8 mouse cellular contexts compared by ENCODE assay signal in genomic region chr1:93128710-93129349, GRCm38 (mm10). TPM values are rescaled to one million over a fixed set of nuclear protein-coding genes. Genes with fewer than 3 reads are reported as not detected.
A peak's percentile ranks its signal among the peaks of the same experiment; 100 is the strongest.
DNase-seq lines count a peak whose midpoint lies in the region; ATAC-seq and TF ChIP-seq lines count a peak whose summit lies in the region.
"Had no signal": no experiment of that assay in that cellular context is flagged by ENCODE, and none has a peak within 500 bp of the region (broad histone marks: within the 10 kb centered on the region; RNA-seq: fewer than 3 reads in every experiment).

No protein-coding gene starts in this region.

- H3K79me2 ChIP-seq in C2C12 (ENCODE audit: control insufficient read depth, insufficient read depth): no peaks in the 10 kb centered on the region

- peaks cover 3% of the 10 kb centered on the region for H3K27me3 ChIP-seq in C2C12 (ENCODE audit: control insufficient read depth, insufficient read depth, insufficient read length)
- no peaks in the 10 kb centered on the region for H3K27me3 ChIP-seq in stomach, embryonic 15.5 days (replicated peaks)

- no peaks in the 10 kb centered on the region for H3K9me3 ChIP-seq in stomach, embryonic 15.5 days

- DNase-seq in MN1 (ENCODE audit: low spot score): peak; percentile 82
- DNase-seq in cerebellum, postnatal 10 days: peak; percentile 87 to 89
- DNase-seq in frontal cortex, postnatal 25 days (ENCODE audit: low spot score in 2 of 2): peak; percentile 64 to 69
- DNase-seq in layer of hippocampus, adult 8-10 months (ENCODE audit: low spot score in 2 of 2): peak; percentile 62 to 79
- DNase-seq in lung, postnatal 10 days: peak; percentile 78

- 23% methylated on average over 6 of the region's 6 CpGs for WGBS in stomach, embryonic 15.5 days

- no peaks in the 10 kb centered on the region for H3K36me3 ChIP-seq in C2C12 (ENCODE audit: control insufficient read depth, insufficient read depth)
- no peaks in the 10 kb centered on the region for H3K36me3 ChIP-seq in stomach, embryonic 15.5 days

- no peak overlapping the region for H3K4me2 ChIP-seq in stomach, embryonic 15.5 days

- peak; percentile 53 for TF ChIP-seq CTCF in C2C12 (IDR thresholded peaks at IDR 0.05; ENCODE audit: control insufficient read depth, insufficient read depth, insufficient read length)

- H3K4me1 ChIP-seq in stomach, embryonic 15.5 days: peaks cover 2% of the 10 kb centered on the region

- no peak overlapping the region for H3K27ac ChIP-seq in stomach, embryonic 15.5 days

- no peak overlapping the region for H3ac ChIP-seq in C2C12 (ENCODE audit: control insufficient read depth, insufficient read length, low read depth)

- no peaks in the 10 kb centered on the region for H3K79me3 ChIP-seq in C2C12 (ENCODE audit: low read depth)

- H3K4me3 ChIP-seq in C2C12 (ENCODE audit: insufficient read depth, poor library complexity, severe bottlenecking): no peak overlapping the region
- no peak overlapping the region for H3K4me3 ChIP-seq in stomach, embryonic 15.5 days (replicated peaks)

- ATAC-seq in stomach, embryonic 15.5 days (ENCODE audit: insufficient read depth, low FRiP score, low read depth): 0 out of 2 replicates have a peak, but pooled peaks have one; percentile 28

- no peak overlapping the region for H3K9ac ChIP-seq in stomach, embryonic 15.5 days

TF ChIP-seq in C2C12, 6 proteins besides CTCF, POLR2A, EP300 and RAD21:
- TF ChIP-seq USF1 (IDR thresholded peaks at IDR 0.05; ENCODE audit: low read depth) (no peak), CEBPB (IDR thresholded peaks at IDR 0.05; ENCODE audit: low read depth) (no peak), MYOD1 (IDR thresholded peaks at IDR 0.05; ENCODE audit: control insufficient read depth, insufficient read length, low read depth) (no peak), MYOG (IDR thresholded peaks at IDR 0.05; ENCODE audit: control insufficient read depth, extremely low read depth, insufficient read length) (no peak), MAX (IDR thresholded peaks at IDR 0.05) (no peak), FOSL1 (IDR thresholded peaks at IDR 0.05; ENCODE audit: insufficient read depth, low read length, poor library complexity, severe bottlenecking) (no peak)

RNA-seq across cellular contexts. Expression of gene Agxt, which starts 6.2 kb away (rescaled TPM):
- polyA plus RNA-seq in C2C12 (2012; fragmentation: generic; extraction: Trizol): not detected
- not detected for total RNA-seq in layer of hippocampus, adult 8-10 months (2022)
- polyA plus RNA-seq in stomach, embryonic 15.5 days (2015; fragmentation: Nextera tagmentation; extraction: Ambion mirVana): 0.44 and 0.54 TPM in 2 replicates
- polyA plus RNA-seq: heart, embryonic 16.5 days had no signal

RNA-seq across cellular contexts. Expression of gene Kif1a, which starts 27.1 kb away (rescaled TPM):
- 3.4 TPM for polyA plus RNA-seq in C2C12 (2012; fragmentation: generic; extraction: Trizol)
- total RNA-seq in layer of hippocampus, adult 8-10 months (2022): 100 to 1,000 TPM; 681 to 718 (median 697) TPM
- polyA plus RNA-seq in stomach, embryonic 15.5 days (2015; fragmentation: Nextera tagmentation; extraction: Ambion mirVana): 15.2 and 18.3 TPM in 2 replicates

RNA-seq across cellular contexts. Expression of gene 2310007B03Rik, which starts 31.9 kb away (rescaled TPM):
- polyA plus RNA-seq in C2C12 (2012; fragmentation: generic; extraction: Trizol): 0.09 TPM
- not detected for total RNA-seq in layer of hippocampus, adult 8-10 months (2022)
- polyA plus RNA-seq in stomach, embryonic 15.5 days (2015; fragmentation: Nextera tagmentation; extraction: Ambion mirVana): 4.6 and 8.2 TPM in 2 replicates

RNA-seq across cellular contexts. Expression of gene Crocc2, which starts 39.7 kb away (rescaled TPM):
- polyA plus RNA-seq in C2C12 (2012; fragmentation: generic; extraction: Trizol): 0.01 TPM
- under 1 TPM; 0.27 to 0.72 (median 0.37) TPM for total RNA-seq in layer of hippocampus, adult 8-10 months (2022)
- 0.15 and 0.21 TPM in 2 replicates for polyA plus RNA-seq in stomach, embryonic 15.5 days (2015; fragmentation: Nextera tagmentation; extraction: Ambion mirVana)
